Mouse (Mus musculus) liver, embryonic 16.5 days (tissue): ENCODE measurements around the gene Aup1. TPM values are rescaled to one million over a fixed set of nuclear protein-coding genes. Genes with fewer than 3 reads are reported as not detected.
A peak's percentile ranks its signal among the peaks of the same experiment; 100 is the strongest.

Experiments
- ATAC-seq: fragments of 200-750 bp; cut with Nextera tagmentation; 2 replicates; pipeline ENCODE4 v1.8.0; 2017; ENCODE audit warnings: low read depth, mild to moderate bottlenecking, moderate number of reproducible peaks, moderate library complexity
- H3K27ac ChIP-seq: fragments of 300-500 bp; sonication (generic); 2 replicates; pipeline ENCODE4 v1.5.1; 2014; ENCODE audit warnings: mild to moderate bottlenecking, low read length
- H3K27me3 ChIP-seq: fragments of 300-500 bp; sonication (generic); 2 replicates; pipeline ENCODE4 v1.6.1; 2014; ENCODE audit warnings: low read depth, low read length, mixed read lengths; ENCODE audit not compliant: control insufficient read depth, insufficient read depth
- H3K36me3 ChIP-seq: fragments of 300-500 bp; sonication (generic); 2 replicates; pipeline ENCODE4 v1.6.1; 2014; ENCODE audit warnings: mild to moderate bottlenecking; ENCODE audit not compliant: control insufficient read depth, insufficient read depth
- H3K4me1 ChIP-seq: fragments of 300-500 bp; sonication (generic); 2 replicates; pipeline ENCODE4 v1.6.1; 2014; ENCODE audit warnings: low read depth, low read length, mixed read lengths; ENCODE audit not compliant: control insufficient read depth
- H3K4me2 ChIP-seq: fragments of 300-500 bp; sonication (generic); 2 replicates; pipeline ENCODE4 v1.6.1; 2014; ENCODE audit warnings: low read depth, low read length, mixed read lengths
- H3K4me3 ChIP-seq: fragments of 300-500 bp; sonication (generic); 2 replicates; pipeline ENCODE4 v1.5.1; 2014; ENCODE audit warnings: low read depth, mild to moderate bottlenecking, low read length
- H3K9ac ChIP-seq: fragments of 300-500 bp; sonication (generic); 2 replicates; pipeline ENCODE4 v1.6.1; 2014; ENCODE audit warnings: low read depth, low read length
- H3K9me3 ChIP-seq: fragments of 300-500 bp; sonication (generic); replicated peaks from 2 replicates; pipeline ENCODE4 v1.6.1; 2016; ENCODE audit warnings: low read length; ENCODE audit not compliant: control insufficient read depth
- WGBS: fragments of 180-500 bp; shearing (Covaris S2); extraction: QIAGEN DNeasy Blood & Tissue Kit; methylation state at CpG from one replicate; pipeline ENCODE4 v1.1.7; 2014; ENCODE audit not compliant: insufficient replicate concordance; 5-methylcytosine and 5-hydroxymethylcytosine counted together
- polyA plus RNA-seq: library from polyadenylated mRNA; unstranded; fragments of >200 nt; fragmentation: Nextera tagmentation; extraction: Ambion mirVana; gene quantifications from 2 replicates; pipeline ENCODE4 v1.2.1, GENCODE M21; 2015

The Aup1 gene
- polyA plus RNA-seq, 1 experiment from 2014 or later, result 190 TPM

- H3K4me3 ChIP-seq, result no peak overlapping the region
- WGBS, result 63% methylated on average over 10 of the region's 10 CpGs
- peaks cover 21% of the 10 kb centered on the region for H3K4me1 ChIP-seq
- no peak overlapping the region for H3K9ac ChIP-seq
- H3K36me3 ChIP-seq, result peaks cover 13% of the 10 kb centered on the region
- no peaks in the 10 kb centered on the region for H3K9me3 ChIP-seq
- no peak overlapping the region for H3K4me2 ChIP-seq
- no peak for ATAC-seq
- no peaks in the 10 kb centered on the region for H3K27me3 ChIP-seq
- H3K27ac ChIP-seq, result no peak overlapping the region
These were observed 5.0 kb upstream of the Aup1 start for GRCm38 (mm10) chr6:83049367-83049766.

GRCm38 (mm10) chr6:83053136-83053960 lies 973 bp upstream of the Aup1 start:
- Histone ChIP-seq H3K4me3 (peak overlapping the region; percentile 90), H3K9me3 (no peaks in the 10 kb centered on the region), H3K27me3 (no peaks in the 10 kb centered on the region), H3K4me2 (peak overlapping the region; percentile 96), H3K27ac (peak overlapping the region; percentile 93), H3K9ac (peak overlapping the region; percentile 92), H3K36me3 (peaks cover 28% of the 10 kb centered on the region), H3K4me1 (peaks cover 25% of the 10 kb centered on the region)
- no peak for ATAC-seq
- WGBS, result 2% methylated on average over 26 of the region's 26 CpGs

GRCm38 (mm10) chr6:83054871-83055431 lies 630 bp downstream of the Aup1 start, which contains the start of gene Htra2:
Gene Htra2, minus strand, starts transcription at chr6:83055273.
- no peaks in the 10 kb centered on the region for H3K27me3 ChIP-seq
- peak; percentile 9 for ATAC-seq
- no peaks in the 10 kb centered on the region for H3K9me3 ChIP-seq
- H3K36me3 ChIP-seq, result peaks cover 28% of the 10 kb centered on the region
- under 1% methylated on average over 50 of the region's 50 CpGs for WGBS
- peaks cover 31% of the 10 kb centered on the region for H3K4me1 ChIP-seq
- H3K9ac ChIP-seq, result peak within 1 kb of the TSS; percentile 92
- peak within 1 kb of the TSS; percentile 96 for H3K4me2 ChIP-seq
- peak within 1 kb of the TSS; percentile 90 for H3K4me3 ChIP-seq
- peak within 1 kb of the TSS; percentile 93 for H3K27ac ChIP-seq

- H3K9ac ChIP-seq, result no peak within 1 kb of the TSS; the same call in 1 of the 2 replicates
- peaks cover 15% of the 10 kb centered on the region for H3K27me3 ChIP-seq
- no peaks in the 10 kb centered on the region for H3K9me3 ChIP-seq
- peak; percentile 12 for ATAC-seq
- peak within 1 kb of the TSS; percentile 30 for H3K4me2 ChIP-seq
- peaks cover 15% of the 10 kb centered on the region for H3K36me3 ChIP-seq
- H3K27ac ChIP-seq, result 0 out of 2 replicates have a peak within 1 kb of the TSS, but pooled peaks have one; percentile 16
- peak within 1 kb of the TSS; percentile 38 for H3K4me3 ChIP-seq
- peaks cover 21% of the 10 kb centered on the region for H3K4me1 ChIP-seq
- 48% methylated on average over 3 of the region's 3 CpGs for WGBS
These were observed 3.5 kb downstream of the Aup1 start, which contains the start of gene Dqx1 for GRCm38 (mm10) chr6:83057790-83058189. Gene Dqx1, plus strand, starts transcription at chr6:83057844.

- peak overlapping the region; percentile 30 for H3K4me2 ChIP-seq
- no peaks in the 10 kb centered on the region for H3K9me3 ChIP-seq
- ATAC-seq, result no peak
- 70% methylated on average over 2 of the region's 2 CpGs for WGBS
- no peak overlapping the region for H3K27ac ChIP-seq
- no peak overlapping the region; the same call in 1 of the 2 replicates for H3K9ac ChIP-seq
- H3K4me3 ChIP-seq, result peak overlapping the region; percentile 38
- H3K27me3 ChIP-seq, result peaks cover 24% of the 10 kb centered on the region
- peaks cover 15% of the 10 kb centered on the region for H3K36me3 ChIP-seq
- peaks cover 15% of the 10 kb centered on the region for H3K4me1 ChIP-seq
These were observed 4.4 kb downstream of the Aup1 start for GRCm38 (mm10) chr6:83058725-83059124.

GRCm38 (mm10) chr6:83065995-83066394 lies 11.7 kb downstream of the Aup1 start:
- Histone ChIP-seq H3K9ac (no peak overlapping the region), H3K27me3 (peaks cover 97% of the 10 kb centered on the region), H3K9me3 (no peaks in the 10 kb centered on the region), H3K4me3 (no peak overlapping the region), H3K4me1 (peaks cover 14% of the 10 kb centered on the region), H3K4me2 (no peak overlapping the region), H3K36me3 (no peaks in the 10 kb centered on the region), H3K27ac (no peak overlapping the region)
- no peak for ATAC-seq
- 27% methylated on average over 8 of the region's 8 CpGs for WGBS

GRCm38 (mm10) chr6:83066441-83066840 lies 12.1 kb downstream of the Aup1 start:
- Histone ChIP-seq H3K4me1 (peaks cover 19% of the 10 kb centered on the region), H3K4me3 (no peak overlapping the region), H3K9me3 (no peaks in the 10 kb centered on the region), H3K27me3 (peaks cover 99% of the 10 kb centered on the region), H3K9ac (no peak overlapping the region), H3K36me3 (no peaks in the 10 kb centered on the region), H3K4me2 (no peak overlapping the region), H3K27ac (no peak overlapping the region)
- no peak for ATAC-seq
- 31% methylated on average over 6 of the region's 6 CpGs for WGBS

- peak overlapping the region; percentile 55; the same call in 1 of the 2 replicates for H3K4me2 ChIP-seq
- 9% methylated on average over 8 of the region's 8 CpGs for WGBS
- no peak overlapping the region for H3K9ac ChIP-seq
- H3K9me3 ChIP-seq, result no peaks in the 10 kb centered on the region
- H3K4me1 ChIP-seq, result peaks cover 19% of the 10 kb centered on the region
- H3K27me3 ChIP-seq, result peaks cover 100% of the 10 kb centered on the region
- H3K27ac ChIP-seq, result no peak overlapping the region
- no peak for ATAC-seq
- no peak overlapping the region for H3K4me3 ChIP-seq
- no peaks in the 10 kb centered on the region for H3K36me3 ChIP-seq
These were observed 13.9 kb downstream of the Aup1 start for GRCm38 (mm10) chr6:83068221-83068620.
